Mouse (Mus musculus): ENCODE results near the gene Plcd3.

GRCm38 (mm10) chr11:103093306-103093705 is 8.2 kb downstream of the Plcd3 start:
- TF ChIP-seq CTCF (IDR thresholded peaks at IDR 0.05; ENCODE audit: borderline replicate concordance, insufficient read depth, low read depth, low read length) (no peak), POLR2A (IDR thresholded peaks at IDR 0.05; ENCODE audit: borderline replicate concordance, insufficient read depth, low read length) (no peak)
